Mouse (Mus musculus) forebrain, embryonic 12.5 days (tissue): ENCODE results near the gene Kctd20. TPM values are rescaled to one million over a fixed set of nuclear protein-coding genes. Genes with fewer than 3 reads are reported as not detected.

Experiments used
- ATAC-seq: fragments of 200-750 bp; cut with Nextera tagmentation; 2 replicates; pipeline ENCODE4 v1.8.0; 2017; ENCODE audit warnings: moderate TSS enrichment; ENCODE audit not compliant: low FRiP score
- H3K27ac ChIP-seq: fragments of 300-500 bp; sonication (generic); 2 replicates; pipeline ENCODE4 v1.5.1; 2016; ENCODE audit warnings: mild to moderate bottlenecking
- H3K27me3 ChIP-seq: fragments of 300-500 bp; sonication (generic); 2 replicates; pipeline ENCODE4 v1.6.1; 2016; ENCODE audit warnings: mild to moderate bottlenecking
- H3K36me3 ChIP-seq: fragments of 300-500 bp; sonication (generic); replicated peaks from 2 replicates; pipeline ENCODE4 v1.6.1; 2016; ENCODE audit warnings: mild to moderate bottlenecking
- H3K4me1 ChIP-seq: fragments of 300-500 bp; sonication (generic); 2 replicates; pipeline ENCODE4 v1.6.1; 2016
- H3K4me2 ChIP-seq: fragments of 300-500 bp; sonication (generic); 2 replicates; pipeline ENCODE4 v1.6.1; 2016; ENCODE audit warnings: mild to moderate bottlenecking, moderate library complexity
- H3K4me3 ChIP-seq: fragments of 300-500 bp; sonication (generic); replicated peaks from 2 replicates; pipeline ENCODE4 v1.5.1; 2016; ENCODE audit warnings: mild to moderate bottlenecking
- H3K9ac ChIP-seq: fragments of 300-500 bp; sonication (generic); 2 replicates; pipeline ENCODE4 v1.6.1; 2016; ENCODE audit warnings: mild to moderate bottlenecking
- H3K9me3 ChIP-seq: fragments of 300-500 bp; sonication (generic); 2 replicates; pipeline ENCODE4 v1.6.1; 2016
- WGBS: fragments of 180-500 bp; shearing (Covaris S2); methylation state at CpG from one replicate; pipeline ENCODE4 v1.1.7; 2016; 5-methylcytosine and 5-hydroxymethylcytosine counted together
- polyA plus RNA-seq: library from polyadenylated mRNA; unstranded; fragments of >200 nt; fragmentation: Nextera tagmentation; extraction: Ambion mirVana; gene quantifications from 2 replicates; pipeline ENCODE4 v1.2.1, GENCODE M21; 2016

The Kctd20 gene
- 127 and 129 TPM in 2 replicates for polyA plus RNA-seq

DNA sequence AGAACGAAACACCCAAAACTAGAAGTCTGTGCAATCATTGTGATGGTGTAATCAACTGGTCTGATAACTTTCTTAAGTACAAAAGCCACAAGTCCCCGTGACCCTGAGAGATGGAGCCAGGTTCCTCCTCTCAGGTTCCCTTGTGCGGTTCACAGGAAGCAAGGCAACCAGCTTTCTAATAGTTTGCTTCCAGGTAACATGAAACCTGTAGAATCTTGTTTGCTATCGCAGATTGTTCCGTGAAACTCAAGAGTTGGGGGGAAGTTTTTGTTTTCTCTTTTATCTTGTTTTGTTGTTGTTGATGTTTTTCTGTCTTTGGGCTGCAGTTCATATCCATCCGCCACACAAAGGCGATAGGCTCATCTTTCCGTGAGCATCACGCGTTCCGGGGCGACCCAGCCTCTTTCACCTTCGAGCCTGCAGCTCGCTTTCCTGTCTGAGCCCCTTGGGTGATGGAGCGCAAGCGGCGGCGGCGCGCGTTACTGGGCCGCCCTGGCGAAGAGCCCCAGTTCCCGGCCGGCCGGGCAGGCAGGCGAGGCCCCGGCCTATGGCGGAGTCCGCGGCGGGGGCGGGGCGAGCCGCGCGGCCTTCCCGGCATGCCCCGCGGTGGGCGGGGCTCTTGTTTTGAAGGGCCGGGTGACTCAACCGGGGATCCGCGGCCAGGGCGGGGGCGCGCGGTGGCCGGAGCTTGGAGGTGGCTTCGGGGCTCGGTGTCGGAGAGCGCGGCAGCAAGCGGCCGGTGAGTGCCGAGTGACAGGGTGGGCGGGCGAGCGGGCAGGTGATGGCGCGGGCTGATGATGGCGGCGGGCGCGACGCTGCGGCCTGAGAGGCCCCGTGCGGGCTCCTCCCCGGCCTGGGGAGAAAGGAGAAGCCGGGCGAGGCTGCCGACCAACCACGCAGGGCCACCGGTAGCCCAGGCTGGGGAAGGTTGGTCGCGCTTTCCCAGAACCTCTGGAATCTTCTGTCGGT, at the start of gene Kctd20:
TSS of gene Kctd20 (plus strand) at position 120 of the 969 bp plus-strand sequence.
- Histone ChIP-seq H3K9me3 (0 out of 2 replicates have a peak, but pooled peaks cover 5% of the 10 kb centered on the region), H3K27me3 (no peaks in the 10 kb centered on the region), H3K9ac (peak within 1 kb of the TSS; percentile 90), H3K4me2 (peak within 1 kb of the TSS; percentile 77), H3K36me3 (0 out of 2 replicates have a peak, but pooled peaks cover 5% of the 10 kb centered on the region), H3K4me1 (peaks cover 26% of the 10 kb centered on the region), H3K4me3 (peak within 1 kb of the TSS; percentile 81), H3K27ac (peak within 1 kb of the TSS; percentile 97)
- under 1% methylated on average over 71 of the region's 80 CpGs for WGBS
- peak; percentile 93 for ATAC-seq

DNA sequence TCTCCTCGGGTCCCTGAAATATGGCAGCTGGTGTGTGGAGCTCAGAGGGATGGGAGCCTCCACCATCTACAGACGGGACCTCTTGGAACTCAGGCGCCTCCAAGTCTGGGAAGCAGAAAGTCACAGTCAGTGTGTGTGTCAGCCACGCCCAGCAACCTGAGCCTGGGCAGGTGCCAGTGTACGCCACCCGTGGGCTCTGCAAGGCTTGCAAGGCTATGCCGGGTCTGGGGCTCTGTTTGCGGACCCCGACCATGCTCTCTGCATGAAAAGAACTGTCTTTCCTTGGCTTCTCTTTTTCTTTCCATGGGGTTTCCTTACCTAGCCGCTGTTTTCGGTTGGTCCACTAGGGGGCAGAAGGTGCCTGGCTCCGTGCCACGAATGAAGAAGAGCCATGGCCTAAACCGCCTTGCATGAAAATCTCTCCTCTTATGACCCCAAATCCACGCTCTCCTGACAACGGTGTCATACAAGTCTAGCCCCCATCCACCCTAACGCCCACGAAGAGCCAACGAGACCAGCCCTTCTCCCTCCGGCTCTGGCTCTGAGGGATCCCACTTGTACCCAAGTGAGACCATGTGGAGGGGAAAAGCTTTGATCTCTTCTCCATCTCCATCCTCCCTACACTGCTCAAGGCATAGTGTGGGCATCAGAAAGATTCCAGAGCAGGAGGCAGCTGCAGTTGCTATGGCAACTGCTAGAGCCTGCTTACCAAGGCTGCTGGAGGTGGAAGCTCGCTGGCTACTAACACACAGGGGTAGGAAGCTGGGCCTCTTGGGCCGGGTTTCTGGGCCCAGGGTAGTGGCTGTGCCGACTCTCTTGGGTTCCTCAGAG, 47.0 kb upstream of the Kctd20 start:
- H3K9ac ChIP-seq, result no peak overlapping the region; the same call in 1 of the 2 replicates
- H3K4me1 ChIP-seq, result peaks cover 17% of the 10 kb centered on the region
- no peaks in the 10 kb centered on the region for H3K9me3 ChIP-seq
- 0 out of 2 replicates have a peak, but pooled peaks have one; percentile 51 for ATAC-seq
- WGBS, result 33% methylated on average over 23 of the region's 23 CpGs
- no peak overlapping the region for H3K4me3 ChIP-seq
- H3K27ac ChIP-seq, result peak overlapping the region; percentile 15; the same call in 1 of the 2 replicates
- no peaks in the 10 kb centered on the region for H3K36me3 ChIP-seq
- H3K4me2 ChIP-seq, result no peak overlapping the region
- peaks cover 15% of the 10 kb centered on the region for H3K27me3 ChIP-seq

DNA sequence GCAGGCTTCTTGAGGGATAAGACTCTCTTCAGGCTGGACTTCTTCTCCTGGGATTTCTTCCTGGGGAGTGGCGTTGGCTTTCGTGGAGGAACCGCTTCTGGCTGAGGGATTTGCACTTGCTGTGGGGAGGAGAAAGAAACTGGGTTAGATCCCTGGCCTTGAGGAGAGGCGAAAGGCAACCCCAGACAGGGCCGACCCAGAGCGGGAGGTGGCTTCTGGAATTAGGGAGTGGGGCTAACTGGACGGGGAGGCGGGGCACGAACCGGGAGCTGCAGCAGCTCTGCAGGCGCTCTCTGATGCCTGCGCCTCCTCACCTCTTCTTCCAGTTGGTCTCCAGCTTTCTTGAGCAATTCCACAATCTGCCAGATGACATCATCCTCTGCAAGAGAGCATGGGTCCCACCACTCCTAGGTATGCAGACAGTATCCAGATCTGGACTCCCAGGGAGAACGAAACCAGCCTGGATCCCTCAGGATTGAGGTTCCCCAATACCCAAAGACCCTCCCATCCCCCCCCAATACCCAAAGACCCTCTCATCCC, 46.3 kb upstream of the Kctd20 start:
- Histone ChIP-seq H3K27me3 (peaks cover 22% of the 10 kb centered on the region), H3K36me3 (no peaks in the 10 kb centered on the region), H3K4me2 (no peak overlapping the region), H3K4me3 (no peak overlapping the region), H3K27ac (peak overlapping the region; percentile 15; the same call in 1 of the 2 replicates), H3K4me1 (peaks cover 18% of the 10 kb centered on the region), H3K9ac (no peak overlapping the region; the same call in 1 of the 2 replicates), H3K9me3 (no peaks in the 10 kb centered on the region)
- ATAC-seq, result no peak
- 70% methylated on average over 13 of the region's 13 CpGs for WGBS

DNA sequence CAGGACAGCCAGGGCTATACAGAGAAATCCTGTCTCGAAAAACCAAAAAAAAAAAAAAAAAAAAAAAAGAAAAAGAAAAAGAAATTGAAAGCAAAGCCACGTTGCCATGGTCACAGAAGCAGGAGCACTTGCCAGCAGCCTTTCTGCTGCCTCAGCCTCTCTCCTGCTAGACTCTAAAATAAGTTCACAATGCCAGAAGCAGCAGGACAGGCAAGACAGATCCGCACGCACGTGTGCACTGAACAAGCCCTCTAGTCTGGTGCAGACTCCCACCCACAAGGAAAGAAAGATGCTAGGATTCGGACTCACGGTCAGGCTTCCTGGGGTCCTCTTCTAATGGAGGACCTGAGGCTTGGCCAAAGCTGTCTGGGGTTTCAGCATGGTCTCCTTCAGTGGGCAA, 43.8 kb upstream of the Kctd20 start:
- no peaks in the 10 kb centered on the region for H3K36me3 ChIP-seq
- no peaks in the 10 kb centered on the region for H3K9me3 ChIP-seq
- 75% methylated on average over 7 of the region's 7 CpGs for WGBS
- peaks cover 23% of the 10 kb centered on the region for H3K27me3 ChIP-seq
- no peak for ATAC-seq
- H3K27ac ChIP-seq, result no peak overlapping the region
- H3K9ac ChIP-seq, result no peak overlapping the region
- H3K4me2 ChIP-seq, result no peak overlapping the region
- H3K4me3 ChIP-seq, result no peak overlapping the region
- H3K4me1 ChIP-seq, result peaks cover 18% of the 10 kb centered on the region

DNA sequence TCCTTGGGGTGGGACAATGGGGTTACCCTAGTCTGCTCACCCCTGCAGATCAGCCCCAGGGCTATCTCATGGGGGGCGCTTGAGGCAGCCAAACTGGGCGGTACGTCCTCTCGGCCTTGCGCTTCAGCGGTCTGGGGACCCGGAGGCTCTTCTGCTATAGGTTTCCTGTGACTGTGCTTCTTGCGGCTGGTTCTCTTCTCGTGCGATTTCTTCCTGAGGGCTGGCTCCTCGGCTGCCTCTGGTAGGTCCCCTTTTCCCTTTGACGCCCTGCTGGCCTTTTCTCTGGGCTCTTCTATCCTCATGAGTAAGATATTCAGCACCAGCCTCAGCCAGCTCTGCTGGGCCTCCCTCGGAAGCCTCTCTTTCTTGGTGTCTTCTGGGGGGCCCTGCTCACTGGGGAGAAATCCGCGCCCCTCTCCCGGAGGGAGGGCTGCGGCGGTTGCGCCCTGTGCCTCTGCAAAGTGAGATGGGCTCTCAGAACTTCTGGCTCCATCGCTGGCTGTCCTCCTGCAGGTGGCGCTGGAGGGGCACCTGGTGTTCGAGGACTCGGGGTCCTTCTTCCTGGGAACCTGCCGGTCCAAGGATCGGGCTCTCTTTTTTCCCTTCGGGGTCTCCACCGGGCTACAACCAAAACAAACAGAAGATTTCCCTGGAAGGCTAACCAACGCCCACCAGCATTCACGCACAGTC, 42.4 kb upstream of the Kctd20 start:
- Histone ChIP-seq H3K36me3 (no peaks in the 10 kb centered on the region), H3K4me1 (peaks cover 18% of the 10 kb centered on the region), H3K9me3 (no peaks in the 10 kb centered on the region), H3K27me3 (peaks cover 23% of the 10 kb centered on the region), H3K27ac (no peak overlapping the region), H3K9ac (peak overlapping the region; percentile 40; the same call in 1 of the 2 replicates), H3K4me2 (peak overlapping the region; percentile 48), H3K4me3 (peak overlapping the region; percentile 24)
- no peak for ATAC-seq
- WGBS, result 8% methylated on average over 29 of the region's 29 CpGs

DNA sequence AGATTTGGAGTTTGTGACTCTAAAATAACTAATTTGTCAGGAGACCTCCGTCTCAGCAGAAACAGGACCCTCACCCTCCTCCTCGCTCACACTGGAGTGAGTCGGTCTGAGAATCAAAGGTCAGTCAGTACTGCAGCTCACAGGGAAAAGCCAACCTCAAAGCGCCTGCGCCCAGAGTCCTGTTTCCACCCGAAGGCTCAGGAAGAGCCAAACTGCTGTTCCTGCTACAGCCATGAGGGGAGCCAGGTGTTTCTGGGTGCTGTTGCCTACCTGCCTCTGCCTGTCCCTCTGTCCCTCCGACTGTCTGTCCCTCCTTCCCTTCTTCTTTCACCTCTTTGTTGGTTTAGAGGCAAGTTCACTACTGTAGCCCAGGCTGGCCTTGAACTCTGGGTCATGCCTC, 41.6 kb upstream of the Kctd20 start:
- 23% methylated on average over 7 of the region's 7 CpGs for WGBS
- Histone ChIP-seq H3K27ac (no peak overlapping the region), H3K27me3 (peaks cover 23% of the 10 kb centered on the region), H3K36me3 (no peaks in the 10 kb centered on the region), H3K4me3 (no peak overlapping the region), H3K9me3 (no peaks in the 10 kb centered on the region), H3K4me1 (peaks cover 11% of the 10 kb centered on the region), H3K9ac (no peak overlapping the region), H3K4me2 (peak overlapping the region; percentile 48; the same call in 1 of the 2 replicates)
- ATAC-seq, result no peak

GRCm38 (mm10) chr17:28913200-28913599, 38.5 kb upstream of the Kctd20 start:
- 78% methylated on average over 5 of the region's 5 CpGs for WGBS
- no peaks in the 10 kb centered on the region for H3K36me3 ChIP-seq
- peaks cover 7% of the 10 kb centered on the region for H3K4me1 ChIP-seq
- no peak overlapping the region for H3K4me3 ChIP-seq
- H3K4me2 ChIP-seq, result no peak overlapping the region
- no peak overlapping the region for H3K27ac ChIP-seq
- H3K27me3 ChIP-seq, result peaks cover 23% of the 10 kb centered on the region
- H3K9me3 ChIP-seq, result no peaks in the 10 kb centered on the region
- no peak for ATAC-seq
- H3K9ac ChIP-seq, result no peak overlapping the region

DNA sequence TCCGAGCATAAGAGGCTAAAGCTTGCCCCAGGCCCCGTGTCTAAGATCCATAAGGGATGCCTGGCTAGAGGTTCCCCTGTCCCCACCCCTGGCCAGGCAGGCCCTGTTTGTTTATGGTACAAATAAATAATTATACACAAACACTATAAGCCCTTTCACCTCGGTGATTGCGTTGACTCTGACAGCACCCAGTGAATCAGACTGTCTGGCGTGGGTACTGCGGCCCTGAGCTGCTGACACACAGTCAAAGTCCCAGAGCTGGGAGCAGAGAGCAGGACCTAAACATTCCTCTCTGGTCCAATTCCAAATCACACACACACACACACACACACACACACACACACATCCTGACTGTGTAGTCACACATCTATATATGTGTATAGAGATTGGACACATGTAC, 37.8 kb upstream of the Kctd20 start:
- H3K4me1 ChIP-seq, result peaks cover 7% of the 10 kb centered on the region
- H3K4me3 ChIP-seq, result no peak overlapping the region
- whole genome bisulfite sequencing, result 85% methylated on average over 6 of the region's 6 CpGs
- no peak for ATAC-seq
- H3K9ac ChIP-seq, result no peak overlapping the region
- peaks cover 16% of the 10 kb centered on the region for H3K27me3 ChIP-seq
- H3K27ac ChIP-seq, result no peak overlapping the region
- H3K36me3 ChIP-seq, result no peaks in the 10 kb centered on the region
- no peaks in the 10 kb centered on the region for H3K9me3 ChIP-seq
- no peak overlapping the region for H3K4me2 ChIP-seq

DNA sequence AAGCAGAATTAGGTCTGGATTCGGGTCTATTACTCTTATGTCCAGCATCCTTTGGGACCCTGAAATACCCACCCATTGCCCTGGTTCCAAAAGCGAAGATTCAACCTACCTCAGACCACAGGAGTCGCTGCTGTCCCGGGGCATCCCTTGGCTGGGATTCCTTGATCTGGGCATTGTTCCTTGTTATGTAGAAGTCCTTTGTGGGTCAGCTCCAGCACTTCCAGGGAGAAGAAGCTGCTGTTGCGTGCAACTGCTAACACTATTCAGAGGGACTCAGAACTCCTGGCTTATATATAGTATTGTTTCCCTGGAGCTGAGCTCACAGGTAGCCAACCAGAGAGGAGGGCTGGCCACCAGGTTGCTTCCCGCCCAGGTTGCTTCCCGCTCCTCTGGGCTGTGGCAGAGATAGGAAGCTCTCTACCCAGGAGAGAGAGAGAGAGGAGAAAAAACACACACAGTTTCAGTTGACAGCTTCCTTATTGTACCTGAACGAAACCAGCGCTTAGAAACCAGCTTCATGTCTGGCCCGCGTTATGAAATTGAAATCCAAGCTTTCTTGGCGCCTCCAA, 36.6 kb upstream of the Kctd20 start, which contains the start of gene 4930539E08Rik:
TSS of gene 4930539E08Rik (minus strand) at position 265 of the 569 bp plus-strand sequence.
- Histone ChIP-seq H3K36me3 (no peaks in the 10 kb centered on the region), H3K27ac (no peak within 1 kb of the TSS), H3K9me3 (no peaks in the 10 kb centered on the region), H3K4me3 (no peak within 1 kb of the TSS), H3K4me2 (no peak within 1 kb of the TSS), H3K9ac (no peak within 1 kb of the TSS), H3K4me1 (no peaks in the 10 kb centered on the region), H3K27me3 (peaks cover 4% of the 10 kb centered on the region)
- WGBS, result 58% methylated on average over 12 of the region's 12 CpGs
- no peak for ATAC-seq

- no peak overlapping the region for H3K9ac ChIP-seq
- no peaks in the 10 kb centered on the region for H3K9me3 ChIP-seq
- 88% methylated on average over 1 of the region's 1 CpGs for WGBS
- no peaks in the 10 kb centered on the region for H3K4me1 ChIP-seq
- H3K27ac ChIP-seq, result no peak overlapping the region
- H3K4me3 ChIP-seq, result no peak overlapping the region
- H3K27me3 ChIP-seq, result no peaks in the 10 kb centered on the region
- H3K4me2 ChIP-seq, result no peak overlapping the region
- H3K36me3 ChIP-seq, result no peaks in the 10 kb centered on the region
- ATAC-seq, result no peak
These were observed 35.2 kb upstream of the Kctd20 start for GRCm38 (mm10) chr17:28916520-28916919.

- no peak overlapping the region for H3K27ac ChIP-seq
- WGBS, result 72% methylated on average over 8 of the region's 8 CpGs
- H3K9me3 ChIP-seq, result no peaks in the 10 kb centered on the region
- no peak overlapping the region for H3K4me3 ChIP-seq
- no peak for ATAC-seq
- peaks cover 4% of the 10 kb centered on the region; the same call in 1 of the 2 replicates for H3K27me3 ChIP-seq
- no peak overlapping the region for H3K9ac ChIP-seq
- H3K4me1 ChIP-seq, result 0 out of 2 replicates have a peak, but pooled peaks cover 3% of the 10 kb centered on the region
- no peak overlapping the region for H3K4me2 ChIP-seq
- H3K36me3 ChIP-seq, result no peaks in the 10 kb centered on the region
These were observed 30.7 kb upstream of the Kctd20 start for GRCm38 (mm10) chr17:28921086-28921485.
